ENCODE assay signal across 24 mouse cellular contexts in genomic region chr10:57282896-57283295, GRCm38 (mm10).
DNase-seq lines count a peak whose midpoint lies in the region; ATAC-seq lines count a peak whose summit lies in the region.
"Had no signal": no experiment of that assay in that cellular context is flagged by ENCODE, and none has a peak within 500 bp of the region (broad histone marks: within the 10 kb centered on the region; RNA-seq: fewer than 3 reads in every experiment).

No protein-coding gene starts in this region.

- peak; percentile 8 for DNase-seq in gastrocnemius, adult 18-20 months (ENCODE audit: low spot score)
- DNase-seq in gastrocnemius, postnatal 10 days, result no peak
- DNase-seq in urinary bladder, postnatal 25 days (ENCODE audit: low spot score), result peak; percentile 22
- no peak for DNase-seq in urinary bladder, adult 2 months (ENCODE audit: low spot score)
- DNase-seq in gastrocnemius, postnatal 25 days, result peak; percentile 28
- DNase-seq in thymus, postnatal 0 days (ENCODE audit: low spot score), result no peak
- DNase-seq: adrenal gland, postnatal 14 days; cerebellum, adult 11-12 months; cerebellum, adult 8-10 months; cerebellum, postnatal 36 days; embryo, embryonic 11 days; heart, adult 11 months had no signal

- H3K27ac ChIP-seq in kidney, embryonic 15.5 days, result no peak overlapping the region
- H3K27ac ChIP-seq: embryonic facial prominence, embryonic 10.5 days; embryonic facial prominence, embryonic 13.5 days; forebrain, embryonic 12.5 days; forebrain, embryonic 15.5 days; hindbrain, embryonic 14.5 days; hindbrain, postnatal 0 days had no signal

- no peaks in the 10 kb centered on the region for H3K36me3 ChIP-seq in kidney, embryonic 15.5 days
- H3K36me3 ChIP-seq: embryonic facial prominence, embryonic 10.5 days; embryonic facial prominence, embryonic 13.5 days; forebrain, embryonic 12.5 days; forebrain, embryonic 15.5 days had no signal

- H3K4me2 ChIP-seq in kidney, embryonic 15.5 days, result no peak overlapping the region
- H3K4me2 ChIP-seq: embryonic facial prominence, embryonic 13.5 days; forebrain, embryonic 12.5 days; forebrain, embryonic 15.5 days; heart, embryonic 11.5 days; hindbrain, embryonic 14.5 days had no signal

- H3K9me3 ChIP-seq in kidney, embryonic 15.5 days (replicated peaks), result no peaks in the 10 kb centered on the region
- H3K9me3 ChIP-seq: embryonic facial prominence, embryonic 10.5 days; embryonic facial prominence, embryonic 13.5 days; forebrain, embryonic 12.5 days; forebrain, embryonic 15.5 days had no signal

- no peak overlapping the region for H3K9ac ChIP-seq in kidney, embryonic 15.5 days
- H3K9ac ChIP-seq: embryonic facial prominence, embryonic 13.5 days; forebrain, embryonic 12.5 days; forebrain, embryonic 15.5 days; hindbrain, embryonic 14.5 days had no signal

- H3K4me1 ChIP-seq in kidney, embryonic 15.5 days, result no peaks in the 10 kb centered on the region
- H3K4me1 ChIP-seq: embryonic facial prominence, embryonic 10.5 days; embryonic facial prominence, embryonic 13.5 days; forebrain, embryonic 12.5 days; forebrain, embryonic 15.5 days had no signal

- ATAC-seq in kidney, embryonic 15.5 days (replicated peaks; ENCODE audit: low FRiP score), result no peak
- ATAC-seq: CD4-positive, CD25-positive, alpha-beta regulatory T cell, adult 4 months; forebrain, embryonic 15.5 days; hindbrain, postnatal 0 days; inflammation-experienced regulatory T-cells, adult 6 months; intestine, embryonic 16.5 days had no signal

- WGBS in kidney, embryonic 15.5 days, result 66% methylated on average over 5 of the region's 5 CpGs

- H3K27me3 ChIP-seq in kidney, embryonic 15.5 days, result no peaks in the 10 kb centered on the region
- H3K27me3 ChIP-seq: embryonic facial prominence, embryonic 13.5 days; forebrain, embryonic 12.5 days; forebrain, embryonic 15.5 days had no signal

- no peak overlapping the region for H3K4me3 ChIP-seq in kidney, embryonic 15.5 days (replicated peaks)
- H3K4me3 ChIP-seq: embryonic facial prominence, embryonic 10.5 days; embryonic facial prominence, embryonic 13.5 days; erythroblast, embryonic 14.5 days; forebrain, embryonic 12.5 days; forebrain, embryonic 15.5 days had no signal

Comparison
In these comparisons a context has a peak if more than half of its experiments do, and no peak if none do; other contexts are left out.
1. DNase-seq: peak in gastrocnemius, adult 18-20 months (single experiment), urinary bladder, postnatal 25 days (single experiment) and gastrocnemius, postnatal 25 days (single experiment); none in gastrocnemius, postnatal 10 days (single experiment), urinary bladder, adult 2 months (single experiment) and thymus, postnatal 0 days (single experiment).